Mouse (Mus musculus) neural tube, postnatal 0 days (tissue): ENCODE measurements around the gene Dmc1. TPM values are rescaled to one million over a fixed set of nuclear protein-coding genes. Genes with fewer than 3 reads are reported as not detected.

ENCODE experiments used
- microRNA-seq: library from miRNA; unstranded; fragments of <30 nt; microRNA quantifications from one replicate; pipeline ENCODE4, GENCODE M21; 2016
- polyA plus RNA-seq: library from polyadenylated mRNA; unstranded; fragments of >200 nt; fragmentation: Nextera tagmentation; extraction: Ambion mirVana; gene quantifications from 2 replicates; pipeline ENCODE4 v1.2.1, GENCODE M21; 2015

Dmc1 gene
- 1.6 and 1.8 TPM in 2 replicates for polyA plus RNA-seq

GRCm38 (mm10) chr15:79604990-79605665, at the start of gene Dmc1:
Gene Dmc1 (minus strand): TSS chr15:79605109.

GRCm38 (mm10) chr15:79546410-79547288, 58.3 kb downstream of the Dmc1 start, which contains the start of gene Ddx17:
Gene Ddx17 (minus strand): TSS chr15:79546741.

GRCm38 (mm10) chr15:79516171-79517096, 88.5 kb downstream of the Dmc1 start, which contains the start of gene Kdelr3:
Gene Kdelr3 (plus strand): TSS chr15:79516411.

Small RNA genes within 50 kb of the gene (microRNA-seq; reads per million reads assigned to microRNA genes)
- gene Gm27903: not detected

Other genes with a start within 250 kb of the Dmc1 start
- 31.7 and 37.2 TPM in 2 replicates for gene Tmem184b, start 201.5 kb downstream of the Dmc1 start, polyA plus RNA-seq
- 143 and 160 TPM in 2 replicates for gene Csnk1e, start 149.5 kb downstream of the Dmc1 start, polyA plus RNA-seq
- gene Kcnj4, start 99.9 kb downstream of the Dmc1 start, polyA plus RNA-seq: 0.06 TPM in 1 of 2 replicates, not detected in the other
- gene Kdelr3, start 88.7 kb downstream of the Dmc1 start, polyA plus RNA-seq: 13.5 and 15.0 TPM in 2 replicates
- gene Ddx17, start 58.4 kb downstream of the Dmc1 start, polyA plus RNA-seq: 34.7 and 43.4 TPM in 2 replicates
- 1.6 and 3.1 TPM in 2 replicates for gene Fam227a, start 53.8 kb upstream of the Dmc1 start, polyA plus RNA-seq
- 89.4 and 95.8 TPM in 2 replicates for gene Cby1, start 54.1 kb upstream of the Dmc1 start, polyA plus RNA-seq
- gene Tomm22, start 65.8 kb upstream of the Dmc1 start, polyA plus RNA-seq: 248 and 250 TPM in 2 replicates
- 19.0 and 19.3 TPM in 2 replicates for gene Josd1, start 82.8 kb upstream of the Dmc1 start, polyA plus RNA-seq
- 29.9 and 35.4 TPM in 2 replicates for gene Gtpbp1, start 85.7 kb upstream of the Dmc1 start, polyA plus RNA-seq
- 2.1 and 2.8 TPM in 2 replicates for gene Sun2, start 137.4 kb upstream of the Dmc1 start, polyA plus RNA-seq
- gene Dnal4, start 172.7 kb upstream of the Dmc1 start, polyA plus RNA-seq: 44.9 and 49.0 TPM in 2 replicates
- 67.2 and 72.9 TPM in 2 replicates for gene Nptxr, start 199.7 kb upstream of the Dmc1 start, polyA plus RNA-seq
- gene Npcd, start 229.1 kb upstream of the Dmc1 start, polyA plus RNA-seq: 1.0 and 1.7 TPM in 2 replicates
- 58.2 and 60.4 TPM in 2 replicates for gene Cbx6, start 229.6 kb upstream of the Dmc1 start, polyA plus RNA-seq